Mouse (Mus musculus): ENCODE data around the gene Gm26558.

DNA sequence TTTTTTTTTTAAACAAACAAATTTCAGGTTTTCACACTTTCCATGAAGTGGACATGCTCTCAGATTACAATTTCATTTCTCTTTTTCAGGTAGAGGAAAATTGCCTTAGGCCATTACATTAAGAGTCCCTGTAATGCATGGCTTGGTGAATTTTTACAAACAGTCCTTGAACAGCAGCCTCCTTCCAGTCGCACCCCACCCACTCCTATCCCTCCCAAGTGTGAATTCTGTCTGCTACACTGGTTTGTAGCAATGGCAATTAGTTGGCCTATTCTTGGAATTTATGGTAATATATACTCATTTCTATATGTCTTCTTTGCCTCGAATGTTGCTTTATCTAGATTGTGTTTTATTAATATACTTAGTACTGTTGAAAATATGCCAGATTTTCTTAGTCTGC, 10.6 kb upstream of the Gm26558 start:
- no peak for TF ChIP-seq CTCF (IDR thresholded peaks at IDR 0.05; ENCODE audit: borderline replicate concordance, extremely low read depth, insufficient read depth, insufficient read length)
- TF ChIP-seq POLR2A (IDR thresholded peaks at IDR 0.05; ENCODE audit: borderline replicate concordance, extremely low read depth, insufficient read depth, insufficient read length, poor library complexity, severe bottlenecking): no peak

Measured in brain, embryonic 14.5 days (tissue).